Mouse (Mus musculus) intestine, embryonic 14.5 days (tissue): ENCODE measurements around the gene Rassf8. TPM values are rescaled to one million over a fixed set of nuclear protein-coding genes. Genes with fewer than 3 reads are reported as not detected.

ENCODE experiments used
- ATAC-seq: fragments of 200-750 bp; cut with Nextera tagmentation; replicated peaks from 2 replicates; pipeline ENCODE4 v1.8.0; 2017; ENCODE audit warnings: low read depth, moderate number of reproducible peaks, moderate TSS enrichment, moderate library complexity; ENCODE audit not compliant: low FRiP score, low TSS enrichment
- DNase-seq: peaks from one replicate; pipeline ENCODE4 v3.0.0-alpha.2; 2018; ENCODE audit warnings: low spot score
- H3K27ac ChIP-seq: fragments of 300-500 bp; sonication (generic); 2 replicates; pipeline ENCODE4 v1.5.1; 2014; ENCODE audit warnings: low read depth, mild to moderate bottlenecking, control low read depth
- H3K27me3 ChIP-seq: fragments of 300-500 bp; sonication (generic); replicated peaks from 2 replicates; pipeline ENCODE4 v1.6.1; 2014; ENCODE audit warnings: low read length, control low read depth; ENCODE audit not compliant: control insufficient read depth, insufficient read depth
- H3K36me3 ChIP-seq: fragments of 300-500 bp; sonication (generic); 2 replicates; pipeline ENCODE4 v1.6.1; 2014; ENCODE audit warnings: low read length, control low read depth; ENCODE audit not compliant: control insufficient read depth, insufficient read depth
- H3K4me1 ChIP-seq: fragments of 300-500 bp; sonication (generic); replicated peaks from 2 replicates; pipeline ENCODE4 v1.6.1; 2014; ENCODE audit warnings: low read length, control low read depth, mixed read lengths; ENCODE audit not compliant: control insufficient read depth, insufficient read depth
- H3K4me2 ChIP-seq: fragments of 300-500 bp; sonication (generic); 2 replicates; pipeline ENCODE4 v1.6.1; 2014; ENCODE audit warnings: low read length
- H3K4me3 ChIP-seq: fragments of 300-500 bp; sonication (generic); 2 replicates; pipeline ENCODE4 v1.5.1; 2014; ENCODE audit warnings: low read depth, low read length, control low read depth, mixed read lengths
- H3K9ac ChIP-seq: fragments of 300-500 bp; sonication (generic); 2 replicates; pipeline ENCODE4 v1.6.1; 2014; ENCODE audit warnings: mild to moderate bottlenecking, low read length
- H3K9me3 ChIP-seq: fragments of 300-500 bp; sonication (generic); 2 replicates; pipeline ENCODE4 v1.6.1; 2016; ENCODE audit warnings: low read length, control low read depth; ENCODE audit not compliant: control insufficient read depth
- WGBS: fragments of 180-500 bp; shearing (Covaris S2); extraction: QIAGEN DNeasy Blood & Tissue Kit; methylation state at CpG from one replicate; pipeline ENCODE4 v1.1.7; 2014; 5-methylcytosine and 5-hydroxymethylcytosine counted together
- polyA plus RNA-seq: library from polyadenylated mRNA; unstranded; fragments of >200 nt; fragmentation: Nextera tagmentation; extraction: Ambion mirVana; gene quantifications from 2 replicates; pipeline ENCODE4 v1.2.1, GENCODE M21; 2014

The Rassf8 gene
- polyA plus RNA-seq, 1 experiment from 2014 or later: 9.1 TPM

- 68% methylated on average over 7 of the region's 7 CpGs for WGBS
- DNase-seq (no peak), ATAC-seq (no peak)
- Histone ChIP-seq H3K4me1 (no peaks in the 10 kb centered on the region), H3K9ac (no peak overlapping the region), H3K4me2 (no peak overlapping the region), H3K4me3 (no peak overlapping the region), H3K27me3 (no peaks in the 10 kb centered on the region), H3K36me3 (no peaks in the 10 kb centered on the region), H3K9me3 (no peaks in the 10 kb centered on the region), H3K27ac (no peak overlapping the region)
Observed at GRCm38 (mm10) chr6:145722596-145722995, 24.0 kb upstream of the Rassf8 start.

- WGBS: 80% methylated on average over 13 of the region's 13 CpGs
- Histone ChIP-seq H3K27me3 (no peaks in the 10 kb centered on the region), H3K9ac (no peak overlapping the region), H3K4me1 (no peaks in the 10 kb centered on the region), H3K9me3 (no peaks in the 10 kb centered on the region), H3K4me3 (no peak overlapping the region), H3K4me2 (no peak overlapping the region), H3K27ac (no peak overlapping the region), H3K36me3 (no peaks in the 10 kb centered on the region)
- ATAC-seq: no peak
- DNase-seq: no peak
Observed at GRCm38 (mm10) chr6:145723131-145723863, 23.3 kb upstream of the Rassf8 start.

GRCm38 (mm10) chr6:145725849-145726248, 20.7 kb upstream of the Rassf8 start:
- no peak overlapping the region for H3K9ac ChIP-seq
- DNase-seq: no peak
- no peaks in the 10 kb centered on the region for H3K9me3 ChIP-seq
- WGBS: 66% methylated on average over 10 of the region's 10 CpGs
- no peak overlapping the region for H3K4me2 ChIP-seq
- no peaks in the 10 kb centered on the region for H3K4me1 ChIP-seq
- H3K36me3 ChIP-seq: no peaks in the 10 kb centered on the region
- no peaks in the 10 kb centered on the region for H3K27me3 ChIP-seq
- no peak for ATAC-seq
- H3K27ac ChIP-seq: no peak overlapping the region
- H3K4me3 ChIP-seq: no peak overlapping the region

GRCm38 (mm10) chr6:145726986-145727385, 19.6 kb upstream of the Rassf8 start:
- H3K4me1 ChIP-seq: no peaks in the 10 kb centered on the region
- H3K9ac ChIP-seq: no peak overlapping the region
- 50% methylated on average over 5 of the region's 5 CpGs for WGBS
- no peak for ATAC-seq
- H3K4me3 ChIP-seq: no peak overlapping the region
- H3K9me3 ChIP-seq: no peaks in the 10 kb centered on the region
- no peak for DNase-seq
- H3K27me3 ChIP-seq: no peaks in the 10 kb centered on the region
- no peak overlapping the region for H3K4me2 ChIP-seq
- no peaks in the 10 kb centered on the region for H3K36me3 ChIP-seq
- H3K27ac ChIP-seq: no peak overlapping the region

- WGBS: 71% methylated on average over 5 of the region's 5 CpGs
- H3K4me2 ChIP-seq: no peak overlapping the region
- no peaks in the 10 kb centered on the region for H3K9me3 ChIP-seq
- DNase-seq (no peak), ATAC-seq (no peak)
- no peaks in the 10 kb centered on the region for H3K27me3 ChIP-seq
- peaks cover 7% of the 10 kb centered on the region; the same call in 1 of the 2 replicates for H3K4me1 ChIP-seq
- H3K9ac ChIP-seq: no peak overlapping the region
- no peak overlapping the region for H3K27ac ChIP-seq
- H3K4me3 ChIP-seq: no peak overlapping the region
- H3K36me3 ChIP-seq: no peaks in the 10 kb centered on the region
Observed at GRCm38 (mm10) chr6:145732868-145733267, 13.7 kb upstream of the Rassf8 start.

GRCm38 (mm10) chr6:145733276-145733675, 13.3 kb upstream of the Rassf8 start:
- DNase-seq (no peak), ATAC-seq (no peak)
- Histone ChIP-seq H3K27ac (no peak overlapping the region), H3K27me3 (no peaks in the 10 kb centered on the region), H3K4me2 (no peak overlapping the region), H3K36me3 (no peaks in the 10 kb centered on the region), H3K9me3 (no peaks in the 10 kb centered on the region), H3K4me1 (peaks cover 7% of the 10 kb centered on the region; the same call in 1 of the 2 replicates), H3K9ac (no peak overlapping the region), H3K4me3 (no peak overlapping the region)
- 87% methylated on average over 4 of the region's 4 CpGs for WGBS

- ATAC-seq: no peak
- Histone ChIP-seq H3K4me2 (no peak overlapping the region), H3K4me3 (no peak overlapping the region), H3K9me3 (no peaks in the 10 kb centered on the region), H3K4me1 (peaks cover 7% of the 10 kb centered on the region; the same call in 1 of the 2 replicates), H3K9ac (no peak overlapping the region), H3K36me3 (no peaks in the 10 kb centered on the region), H3K27me3 (no peaks in the 10 kb centered on the region), H3K27ac (no peak overlapping the region)
- no peak for DNase-seq
- WGBS: 75% methylated on average over 5 of the region's 5 CpGs
Observed at GRCm38 (mm10) chr6:145733911-145734310, 12.6 kb upstream of the Rassf8 start.

GRCm38 (mm10) chr6:145736099-145736498, 10.4 kb upstream of the Rassf8 start:
- 61% methylated on average over 2 of the region's 2 CpGs for WGBS
- H3K4me3 ChIP-seq: no peak overlapping the region
- H3K9ac ChIP-seq: no peak overlapping the region
- H3K9me3 ChIP-seq: no peaks in the 10 kb centered on the region
- peaks cover 7% of the 10 kb centered on the region; the same call in 1 of the 2 replicates for H3K4me1 ChIP-seq
- H3K4me2 ChIP-seq: no peak overlapping the region
- DNase-seq (no peak), ATAC-seq (no peak)
- H3K27ac ChIP-seq: no peak overlapping the region
- H3K27me3 ChIP-seq: no peaks in the 10 kb centered on the region
- H3K36me3 ChIP-seq: no peaks in the 10 kb centered on the region

GRCm38 (mm10) chr6:145739231-145739630, 7.3 kb upstream of the Rassf8 start:
- Histone ChIP-seq H3K36me3 (no peaks in the 10 kb centered on the region), H3K4me1 (peaks cover 3% of the 10 kb centered on the region; the same call in 1 of the 2 replicates), H3K9ac (no peak overlapping the region), H3K27me3 (no peaks in the 10 kb centered on the region), H3K4me2 (no peak overlapping the region), H3K27ac (no peak overlapping the region), H3K4me3 (no peak overlapping the region), H3K9me3 (no peaks in the 10 kb centered on the region)
- ATAC-seq: no peak
- 66% methylated on average over 6 of the region's 6 CpGs for WGBS
- no peak for DNase-seq
